ENCODE assay signal across 23 mouse cellular contexts in genomic region chr15:88617125-88617524, GRCm38 (mm10). TPM values are rescaled to one million over a fixed set of nuclear protein-coding genes. Genes with fewer than 3 reads are reported as not detected.
"Had no signal": no experiment of that assay in that cellular context is flagged by ENCODE, and none has a peak within 500 bp of the region (broad histone marks: within the 10 kb centered on the region; RNA-seq: fewer than 3 reads in every experiment).

No protein-coding gene starts in this region.

- H3K4me3 ChIP-seq: limb, embryonic 12.5 days; limb, embryonic 15.5 days; megakaryocyte, embryonic 14.5 days had no signal

- H3K4me1 ChIP-seq: limb, embryonic 15.5 days; megakaryocyte, embryonic 14.5 days had no signal

- ATAC-seq: liver, postnatal 0 days; lung, postnatal 0 days had no signal

- H3K9me3 ChIP-seq: limb, embryonic 12.5 days; limb, embryonic 15.5 days; megakaryocyte, embryonic 14.5 days had no signal

- DNase-seq: kidney, postnatal 14 days; kidney, postnatal 4 days; left cerebral cortex, postnatal 4 days; liver, postnatal 0 days; lung, embryonic 14.5 days; lung, postnatal 36 days; thymus, adult 18-20 months; thymus, postnatal 36 days had no signal

- H3K4me2 ChIP-seq: limb, embryonic 12.5 days; limb, embryonic 15.5 days; liver, embryonic 11.5 days; lung, embryonic 14.5 days; midbrain, embryonic 11.5 days had no signal

- H3K36me3 ChIP-seq: limb, embryonic 12.5 days; limb, embryonic 15.5 days had no signal

- H3K27me3 ChIP-seq: limb, embryonic 15.5 days; megakaryocyte, embryonic 14.5 days had no signal

- H3K27ac ChIP-seq: limb, embryonic 12.5 days; limb, embryonic 15.5 days; liver, embryonic 14.5 days had no signal

- H3K9ac ChIP-seq: limb, embryonic 12.5 days; limb, embryonic 15.5 days; liver, embryonic 14.5 days; liver, postnatal 0 days; lung, embryonic 14.5 days had no signal

RNA-seq across cellular contexts. Expression of gene Zdhhc25, which starts 17.0 kb away (rescaled TPM):
- polyA plus RNA-seq: kidney, embryonic 16.5 days; limb, embryonic 12.5 days; limb, embryonic 15.5 days; liver, embryonic 11.5 days; liver, embryonic 14.5 days; liver, postnatal 0 days; lung, embryonic 14.5 days; lung, postnatal 0 days; midbrain, embryonic 11.5 days; midbrain, postnatal 0 days; neural tube, embryonic 11.5 days; neural tube, embryonic 14.5 days; small intestine, adult 2 months; spleen, adult 2 months; stomach, embryonic 16.5 days; urinary bladder, adult 2 months had no signal
